In the genomic region with DNA sequence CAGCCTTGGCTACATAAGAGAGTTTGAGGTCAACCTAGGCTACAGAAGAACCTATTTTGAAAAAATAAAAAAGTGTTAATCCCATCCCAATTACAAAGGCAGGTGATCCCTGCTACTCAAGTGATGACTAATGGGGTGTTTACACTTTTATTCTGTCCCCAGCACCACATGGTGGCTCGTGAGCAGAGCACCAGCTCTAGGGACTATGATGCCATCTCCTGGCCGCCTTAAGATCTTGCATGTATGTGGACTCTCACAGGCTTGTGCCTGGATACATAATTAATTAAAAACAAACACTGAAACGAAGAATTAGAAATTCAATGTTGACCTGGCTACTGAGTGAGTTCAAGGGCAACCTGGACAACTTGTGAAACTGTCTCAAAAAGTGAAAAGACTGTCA, we compare ENCODE assay signal across 11 mouse cellular contexts. TPM values are rescaled to one million over a fixed set of nuclear protein-coding genes. Genes with fewer than 3 reads are reported as not detected.
DNase-seq lines count a peak whose midpoint lies in the region; ATAC-seq and TF ChIP-seq lines count a peak whose summit lies in the region.
"Had no signal": no experiment of that assay in that cellular context is flagged by ENCODE, and none has a peak within 500 bp of the region (broad histone marks: within the 10 kb centered on the region; RNA-seq: fewer than 3 reads in every experiment).

No protein-coding gene starts in this region.

- DNase-seq in liver, adult 2 months (ENCODE audit: extremely low read depth, low read depth, low spot score), result peak; percentile 15
- no peak for DNase-seq in liver, embryonic 11.5 days (ENCODE audit: low spot score)
- peak; percentile 61 for DNase-seq in CD4-positive, CD25-positive, alpha-beta regulatory T cell, adult 2 months (ENCODE audit: low read depth, low spot score)
- DNase-seq in Patski (ENCODE audit: low read depth, low spot score), result no peak
- DNase-seq in left cerebral cortex, postnatal 4 days, result no peak
- DNase-seq in hindbrain, embryonic 14.5 days (ENCODE audit: low spot score), result no peak
- DNase-seq in layer of hippocampus, adult 9-11 months, result no peak
- DNase-seq: lung, postnatal 4 days had no signal

- CTCF ChIA-PET in Patski (lab: Charles Lee), result no interaction called here

- POLR2A ChIA-PET in Patski (lab: Charles Lee), result no interaction called here

- no peaks in the 10 kb centered on the region for H3K9me3 ChIP-seq in liver, embryonic 11.5 days (ENCODE audit: control insufficient read depth, low read length)
- H3K9me3 ChIP-seq in hindbrain, embryonic 14.5 days (ENCODE audit: control insufficient read depth, low read length), result no peaks in the 10 kb centered on the region
- H3K9me3 ChIP-seq: forebrain, embryonic 12.5 days; neural tube, embryonic 13.5 days had no signal

- in situ Hi-C loops in Patski (cut with MboI; ENCODE audit: low pct_unique_long_range_greater_than_20kb), result no loop called here

- H3K4me2 ChIP-seq in liver, embryonic 11.5 days, result no peak overlapping the region
- no peak overlapping the region for H3K4me2 ChIP-seq in hindbrain, embryonic 14.5 days (replicated peaks)
- H3K4me2 ChIP-seq: forebrain, embryonic 12.5 days; neural tube, embryonic 13.5 days had no signal

- no peaks in the 10 kb centered on the region for H3K79me2 ChIP-seq in liver, adult 2 months (ENCODE audit: control insufficient read depth, insufficient read depth, low read length)

- TF ChIP-seq POLR2A in liver, adult 2 months (IDR thresholded peaks at IDR 0.05; ENCODE audit: extremely low read depth, insufficient read depth, low read length), result no peak

- intact Hi-C loops in left cerebral cortex, postnatal 4 days (cut with DNase I), result no loop called here

- ATAC-seq in liver, embryonic 11.5 days (replicated peaks; ENCODE audit: low FRiP score), result no peak
- ATAC-seq in Patski, result no peak
- peak; percentile 97 for ATAC-seq in megakaryocyte-erythroid progenitor cell, adult 5-6 weeks (replicated peaks; ENCODE audit: low FRiP score, low TSS enrichment, poor library complexity, severe bottlenecking)
- ATAC-seq in hindbrain, embryonic 14.5 days (ENCODE audit: low FRiP score), result no peak

- H3K27me3 ChIP-seq in liver, adult 2 months (ENCODE audit: control insufficient read depth, insufficient read depth, low read length), result no peaks in the 10 kb centered on the region
- H3K27me3 ChIP-seq in liver, embryonic 11.5 days (replicated peaks; ENCODE audit: control insufficient read depth, insufficient read depth, low read length), result no peaks in the 10 kb centered on the region
- no peaks in the 10 kb centered on the region for H3K27me3 ChIP-seq in Patski
- H3K27me3 ChIP-seq in hindbrain, embryonic 14.5 days (ENCODE audit: control insufficient read depth, insufficient read depth, low read length), result no peaks in the 10 kb centered on the region
- H3K27me3 ChIP-seq: forebrain, embryonic 12.5 days; neural tube, embryonic 13.5 days had no signal

- H3K4me1 ChIP-seq in liver, adult 2 months (ENCODE audit: control insufficient read depth, insufficient read depth, low read length), result no peaks in the 10 kb centered on the region
- H3K4me1 ChIP-seq in liver, embryonic 11.5 days (replicated peaks; ENCODE audit: control insufficient read depth, insufficient read depth, low read length), result no peaks in the 10 kb centered on the region
- peaks cover 11% of the 10 kb centered on the region for H3K4me1 ChIP-seq in hindbrain, embryonic 14.5 days (replicated peaks; ENCODE audit: control insufficient read depth, insufficient read depth, low read length)

- no peak overlapping the region for H3K9ac ChIP-seq in liver, adult 2 months (ENCODE audit: low read depth, low read length)
- H3K9ac ChIP-seq in liver, embryonic 11.5 days (ENCODE audit: low read depth, low read length), result no peak overlapping the region
- H3K9ac ChIP-seq in hindbrain, embryonic 14.5 days, result no peak overlapping the region
- H3K9ac ChIP-seq: forebrain, embryonic 12.5 days; neural tube, embryonic 13.5 days had no signal

- WGBS in liver, adult 2 months, result 35% methylated on average over 3 of the region's 3 CpGs
- WGBS in liver, embryonic 11.5 days, result 25% methylated on average over 3 of the region's 3 CpGs
- WGBS in hindbrain, embryonic 14.5 days, result 23% methylated on average over 3 of the region's 3 CpGs

- H3K4me3 ChIP-seq in liver, adult 2 months (ENCODE audit: insufficient read depth, low read depth, low read length), result no peak overlapping the region
- no peak overlapping the region for H3K4me3 ChIP-seq in liver, embryonic 11.5 days (ENCODE audit: low read depth, low read length)
- H3K4me3 ChIP-seq in hindbrain, embryonic 14.5 days (replicated peaks; ENCODE audit: low read length), result no peak overlapping the region
- H3K4me3 ChIP-seq: forebrain, embryonic 12.5 days; neural tube, embryonic 13.5 days had no signal

- H3K36me3 ChIP-seq in liver, adult 2 months (ENCODE audit: control insufficient read depth, insufficient read depth, low read length), result no peaks in the 10 kb centered on the region
- no peaks in the 10 kb centered on the region for H3K36me3 ChIP-seq in liver, embryonic 11.5 days (ENCODE audit: control insufficient read depth, insufficient read depth, low read length)
- peaks cover 69% of the 10 kb centered on the region for H3K36me3 ChIP-seq in hindbrain, embryonic 14.5 days (replicated peaks; ENCODE audit: control insufficient read depth, insufficient read depth)

- H3K27ac ChIP-seq in liver, adult 2 months (replicated peaks; ENCODE audit: insufficient read depth, low read depth, low read length), result no peak overlapping the region
- no peak overlapping the region for H3K27ac ChIP-seq in liver, embryonic 11.5 days (ENCODE audit: low read depth, low read length)
- H3K27ac ChIP-seq in hindbrain, embryonic 14.5 days, result no peak overlapping the region
- H3K27ac ChIP-seq: forebrain, embryonic 12.5 days; neural tube, embryonic 13.5 days had no signal

- TF ChIP-seq CTCF in liver, adult 2 months (IDR thresholded peaks at IDR 0.05; ENCODE audit: low read depth, low read length), result peak; percentile 34
- TF ChIP-seq CTCF in Patski (IDR thresholded peaks at IDR 0.05), result peak; percentile 56

RNA-seq across cellular contexts. Expression of a gene that starts 12.3 kb away (rescaled TPM):
- 0.55 and 1.0 TPM in 2 replicates for total RNA-seq in liver, adult 2 months (2014; rRNA removed)
- polyA plus RNA-seq in liver, adult 2 months (2012; rRNA removed), result 0.68 and 0.99 TPM in 2 replicates
- 3.5 and 4.8 TPM in 2 replicates for polyA plus RNA-seq in liver, embryonic 11.5 days (2014; fragmentation: Nextera tagmentation; extraction: Ambion mirVana)
- 32.0 TPM for polyA plus RNA-seq in Patski (2021)
- 1.2 and 2.3 TPM in 2 replicates for total RNA-seq in megakaryocyte-erythroid progenitor cell, adult 5-6 weeks (2014; fragmentation: Nextera tagmentation)
- 0.33 and 4.3 TPM in 2 replicates for total RNA-seq in megakaryocyte-erythroid progenitor cell, adult 5-6 weeks (2017)
- 100 to 1,000 TPM; 204 to 210 TPM for total RNA-seq in left cerebral cortex, postnatal 4 days (2021)
- 73.8 and 77.9 TPM in 2 replicates for polyA plus RNA-seq in hindbrain, embryonic 14.5 days (2014; fragmentation: Nextera tagmentation; extraction: Ambion mirVana)

RNA-seq across cellular contexts. Expression of a gene that starts 49.5 kb away (rescaled TPM):
- total RNA-seq in liver, adult 2 months (2014; rRNA removed), result 18.3 and 18.6 TPM in 2 replicates
- 3.7 and 4.2 TPM in 2 replicates for polyA plus RNA-seq in liver, adult 2 months (2012; rRNA removed)
- polyA plus RNA-seq in liver, embryonic 11.5 days (2014; fragmentation: Nextera tagmentation; extraction: Ambion mirVana), result 21.4 and 23.4 TPM in 2 replicates
- 24.1 TPM for polyA plus RNA-seq in Patski (2021)
- 55.3 and 57.5 TPM in 2 replicates for total RNA-seq in megakaryocyte-erythroid progenitor cell, adult 5-6 weeks (2014; fragmentation: Nextera tagmentation)
- 35.8 and 44.1 TPM in 2 replicates for total RNA-seq in megakaryocyte-erythroid progenitor cell, adult 5-6 weeks (2017)
- 10 to 100 TPM; 26.1 to 26.7 TPM for total RNA-seq in left cerebral cortex, postnatal 4 days (2021)
- polyA plus RNA-seq in hindbrain, embryonic 14.5 days (2014; fragmentation: Nextera tagmentation; extraction: Ambion mirVana), result 11.8 and 12.4 TPM in 2 replicates

Comparison
In these comparisons a context has a peak if more than half of its experiments do, and no peak if none do; other contexts are left out.
1. DNase-seq: peak in liver, adult 2 months (single experiment) and CD4-positive, CD25-positive, alpha-beta regulatory T cell, adult 2 months (single experiment); none in liver, embryonic 11.5 days (single experiment), Patski (single experiment), left cerebral cortex, postnatal 4 days (single experiment), hindbrain, embryonic 14.5 days (single experiment) and layer of hippocampus, adult 9-11 months (single experiment).